Mouse (Mus musculus): ENCODE measurements at regions not wholly inside any gene's neighbourhood (a gene's known extent, or its start where the extent isn't known, plus 50 kb on each side); places are given as distances from the start of the nearest gene placed in this dataset.

DNA sequence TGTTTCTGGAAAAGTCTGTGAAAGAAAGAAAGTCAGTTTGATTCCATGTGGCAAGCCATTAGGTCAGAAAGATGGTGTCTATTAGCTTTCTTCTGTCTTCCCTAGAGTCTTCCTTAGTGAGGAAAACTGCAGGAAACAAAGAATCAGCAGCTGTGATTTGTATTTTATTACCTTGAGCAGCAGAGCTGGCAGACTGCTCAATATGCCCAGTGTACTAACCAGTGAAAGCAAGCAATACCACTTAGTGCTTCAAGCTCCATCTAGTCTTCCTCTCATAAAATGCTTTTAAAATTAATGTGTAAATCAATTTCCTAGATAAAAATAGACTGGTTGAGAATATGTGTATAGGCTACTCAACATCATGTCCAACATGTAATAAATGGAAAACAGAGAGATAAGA lies 137.8 kb downstream of the Rprm start:
- Histone ChIP-seq H3K4me1 (ENCODE audit: insufficient read depth, low read length) (no peaks in the 10 kb centered on the region), H3K27me3 (ENCODE audit: insufficient read depth, low read length) (no peaks in the 10 kb centered on the region), H3K27ac (no peak overlapping the region), H3K9me3 (ENCODE audit: low read length) (no peaks in the 10 kb centered on the region), H3K4me2 (ENCODE audit: low read depth, low read length) (no peak overlapping the region), H3K4me3 (ENCODE audit: low read length) (no peak overlapping the region), H3K9ac (replicated peaks; ENCODE audit: low read length) (no peak overlapping the region), H3K36me3 (ENCODE audit: insufficient read depth, low read length) (no peaks in the 10 kb centered on the region)
- ATAC-seq: no peak
- TF ChIP-seq CTCF (IDR thresholded peaks at IDR 0.05; ENCODE audit: low read depth): no peak
- DNase-seq (ENCODE audit: low spot score): peak; percentile 5

DNA sequence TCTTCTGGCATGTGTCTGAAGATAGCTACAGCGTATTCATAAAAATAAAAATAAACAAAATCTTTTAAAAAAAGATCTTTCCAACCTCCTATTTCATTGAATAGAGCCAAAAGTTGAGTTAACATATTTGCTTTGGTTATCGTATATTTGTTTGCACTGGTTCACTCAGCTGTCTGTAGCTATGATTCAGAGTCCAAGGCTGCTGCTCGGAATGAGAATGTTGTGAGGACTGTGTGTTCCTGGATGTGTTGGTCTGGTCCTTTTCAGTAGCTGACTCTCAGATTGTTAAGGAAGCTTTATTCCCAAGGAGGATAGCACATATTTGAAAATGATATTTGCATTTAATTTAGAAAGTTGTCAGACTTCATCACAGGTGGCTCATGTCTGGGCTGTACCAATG lies 173.5 kb downstream of the Rprm start:
- Histone ChIP-seq H3K9ac (replicated peaks; ENCODE audit: low read length) (no peak overlapping the region), H3K4me2 (ENCODE audit: low read depth, low read length) (no peak overlapping the region), H3K27me3 (ENCODE audit: insufficient read depth, low read length) (no peaks in the 10 kb centered on the region), H3K4me3 (ENCODE audit: low read length) (no peak overlapping the region), H3K9me3 (ENCODE audit: low read length) (no peaks in the 10 kb centered on the region), H3K4me1 (ENCODE audit: insufficient read depth, low read length) (no peaks in the 10 kb centered on the region), H3K27ac (no peak overlapping the region), H3K36me3 (ENCODE audit: insufficient read depth, low read length) (no peaks in the 10 kb centered on the region)
- WGBS: 94% methylated on average over 3 of the region's 3 CpGs
- DNase-seq (ENCODE audit: low spot score): no peak
- no peak for ATAC-seq
- TF ChIP-seq CTCF (IDR thresholded peaks at IDR 0.05; ENCODE audit: low read depth): no peak

Measured in hindbrain, postnatal 0 days (tissue).